In the genomic region with DNA sequence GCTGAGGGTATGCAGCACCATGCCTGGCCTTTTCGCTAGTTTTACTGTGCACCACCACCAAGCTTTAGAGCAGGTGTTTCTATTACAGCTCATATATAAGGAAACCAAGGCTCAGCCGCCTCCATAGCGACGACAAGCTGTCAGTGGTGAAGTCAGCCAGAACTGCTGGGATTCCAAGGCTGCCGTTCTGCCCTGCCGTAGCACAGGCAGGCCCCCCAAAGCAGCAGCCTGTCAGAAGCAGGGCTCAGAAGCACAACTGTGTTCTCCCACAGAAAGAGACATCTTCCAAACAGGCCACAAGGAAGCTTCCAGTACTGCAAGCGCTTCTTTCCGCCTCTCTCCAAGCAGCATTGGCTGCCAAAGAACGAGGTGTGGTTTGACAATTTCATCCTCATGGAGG, we compare ENCODE assay signal across 10 mouse cellular contexts.
A peak's percentile ranks its signal among the peaks of the same experiment; 100 is the strongest.
DNase-seq lines count a peak whose midpoint lies in the region; ATAC-seq and TF ChIP-seq lines count a peak whose summit lies in the region.
"Had no signal": no experiment of that assay in that cellular context is flagged by ENCODE, and none has a peak within 500 bp of the region (broad histone marks: within the 10 kb centered on the region; RNA-seq: fewer than 3 reads in every experiment).

No protein-coding gene starts in this region.

- no peak for DNase-seq in hindbrain, embryonic 10.5 days (ENCODE audit: low spot score)
- peak; percentile 50 to 55 for DNase-seq in cerebellum, postnatal 25 days
- DNase-seq in layer of hippocampus, adult 2 months (ENCODE audit: low spot score in 2 of 2): peak; percentile 63 to 79
- DNase-seq in spleen, postnatal 10 days (ENCODE audit: low spot score in 2 of 2): no peak
- no peak for DNase-seq in spleen, postnatal 4 days (ENCODE audit: low spot score in 2 of 2)
- DNase-seq: lung, postnatal 36 days had no signal

- peaks cover 7% of the 10 kb centered on the region; the same call in 1 of the 2 replicates for H3K4me1 ChIP-seq in hindbrain, embryonic 13.5 days (replicated peaks)
- 0 out of 2 replicates have a peak, but pooled peaks cover 4% of the 10 kb centered on the region for H3K4me1 ChIP-seq in hindbrain, embryonic 10.5 days (replicated peaks)
- peaks cover 6% of the 10 kb centered on the region for H3K4me1 ChIP-seq in neural tube, embryonic 15.5 days
- no peaks in the 10 kb centered on the region for H3K4me1 ChIP-seq in intestine, embryonic 16.5 days (ENCODE audit: control insufficient read depth, insufficient read depth, low read length)

- TF ChIP-seq CTCF in layer of hippocampus, adult 2 months (conservative IDR thresholded peaks at IDR 0.05): peak; percentile 43; the same call in 1 of the 2 replicates

- H3K36me3 ChIP-seq in hindbrain, embryonic 13.5 days: no peaks in the 10 kb centered on the region
- H3K36me3 ChIP-seq in hindbrain, embryonic 10.5 days: no peaks in the 10 kb centered on the region
- H3K36me3 ChIP-seq in neural tube, embryonic 15.5 days: no peaks in the 10 kb centered on the region
- no peaks in the 10 kb centered on the region for H3K36me3 ChIP-seq in intestine, embryonic 16.5 days (ENCODE audit: control insufficient read depth, insufficient read depth, low read length)

- peak overlapping the region; percentile 6; the same call in 1 of the 2 replicates for H3K9ac ChIP-seq in hindbrain, embryonic 13.5 days
- 0 out of 2 replicates have a peak overlapping the region, but pooled peaks have one; percentile 14 for H3K9ac ChIP-seq in neural tube, embryonic 15.5 days (replicated peaks)
- no peak overlapping the region for H3K9ac ChIP-seq in intestine, embryonic 16.5 days (ENCODE audit: low read depth, low read length)

- H3K9me3 ChIP-seq in hindbrain, embryonic 13.5 days: no peaks in the 10 kb centered on the region
- no peaks in the 10 kb centered on the region for H3K9me3 ChIP-seq in hindbrain, embryonic 10.5 days
- no peaks in the 10 kb centered on the region for H3K9me3 ChIP-seq in neural tube, embryonic 15.5 days (replicated peaks)
- no peaks in the 10 kb centered on the region for H3K9me3 ChIP-seq in intestine, embryonic 16.5 days (ENCODE audit: control insufficient read depth, low read length)

- H3K27me3 ChIP-seq in hindbrain, embryonic 13.5 days: no peaks in the 10 kb centered on the region
- no peaks in the 10 kb centered on the region for H3K27me3 ChIP-seq in hindbrain, embryonic 10.5 days (ENCODE audit: insufficient read depth, poor library complexity, severe bottlenecking)
- H3K27me3 ChIP-seq in neural tube, embryonic 15.5 days (replicated peaks): no peaks in the 10 kb centered on the region
- H3K27me3 ChIP-seq in intestine, embryonic 16.5 days (replicated peaks; ENCODE audit: control insufficient read depth, insufficient read depth, low read length): no peaks in the 10 kb centered on the region

- 66% methylated on average over 9 of the region's 9 CpGs for WGBS in hindbrain, embryonic 13.5 days
- 70% methylated on average over 9 of the region's 9 CpGs for WGBS in hindbrain, embryonic 10.5 days
- 54% methylated on average over 9 of the region's 9 CpGs for WGBS in neural tube, embryonic 15.5 days
- 58% methylated on average over 9 of the region's 9 CpGs for WGBS in intestine, embryonic 16.5 days

- no peak overlapping the region for H3K4me3 ChIP-seq in hindbrain, embryonic 13.5 days
- no peak overlapping the region for H3K4me3 ChIP-seq in hindbrain, embryonic 10.5 days
- H3K4me3 ChIP-seq in layer of hippocampus, adult 2 months: no peak overlapping the region
- no peak overlapping the region for H3K4me3 ChIP-seq in neural tube, embryonic 15.5 days (replicated peaks)
- no peak overlapping the region for H3K4me3 ChIP-seq in intestine, embryonic 16.5 days (ENCODE audit: low read length)

- H3K27ac ChIP-seq in hindbrain, embryonic 13.5 days: peak overlapping the region; percentile 36; the same call in 1 of the 2 replicates
- no peak overlapping the region for H3K27ac ChIP-seq in hindbrain, embryonic 10.5 days
- peak overlapping the region; percentile 86 for H3K27ac ChIP-seq in layer of hippocampus, adult 2 months
- peak overlapping the region; percentile 71 for H3K27ac ChIP-seq in neural tube, embryonic 15.5 days (replicated peaks)
- H3K27ac ChIP-seq in intestine, embryonic 16.5 days (ENCODE audit: low read length): no peak overlapping the region

- H3K4me2 ChIP-seq in hindbrain, embryonic 13.5 days: no peak overlapping the region
- no peak overlapping the region for H3K4me2 ChIP-seq in neural tube, embryonic 15.5 days
- H3K4me2 ChIP-seq in intestine, embryonic 16.5 days (ENCODE audit: low read depth, low read length): no peak overlapping the region

- peak; percentile 32; the same call in 1 of the 2 replicates for ATAC-seq in hindbrain, embryonic 13.5 days (ENCODE audit: low FRiP score)
- ATAC-seq in neural tube, embryonic 15.5 days (ENCODE audit: low FRiP score): peak; percentile 45; the same call in 1 of the 2 replicates
- ATAC-seq in intestine, embryonic 16.5 days: no peak
- ATAC-seq: inflammation-experienced regulatory T-cells, adult 6 months had no signal

Comparison
In these comparisons a context has a peak if more than half of its experiments do, and no peak if none do; other contexts are left out.
1. H3K27ac ChIP-seq: peak in hindbrain, embryonic 13.5 days (single experiment), layer of hippocampus, adult 2 months (single experiment) and neural tube, embryonic 15.5 days (single experiment); none in hindbrain, embryonic 10.5 days (single experiment) and intestine, embryonic 16.5 days (single experiment).
2. DNase-seq: peak in cerebellum, postnatal 25 days (2 of 2) and layer of hippocampus, adult 2 months (2 of 2); none in hindbrain, embryonic 10.5 days (single experiment), spleen, postnatal 10 days (0 of 2) and spleen, postnatal 4 days (0 of 2).